Mouse (Mus musculus): ENCODE results near the gene Hipk1.

The Hipk1 gene

GRCm38 (mm10) chr3:103745001-103745770, 46.2 kb downstream of the Hipk1 start:
- DNase-seq (ENCODE audit: low read depth) = peak; percentile 10

DNA sequence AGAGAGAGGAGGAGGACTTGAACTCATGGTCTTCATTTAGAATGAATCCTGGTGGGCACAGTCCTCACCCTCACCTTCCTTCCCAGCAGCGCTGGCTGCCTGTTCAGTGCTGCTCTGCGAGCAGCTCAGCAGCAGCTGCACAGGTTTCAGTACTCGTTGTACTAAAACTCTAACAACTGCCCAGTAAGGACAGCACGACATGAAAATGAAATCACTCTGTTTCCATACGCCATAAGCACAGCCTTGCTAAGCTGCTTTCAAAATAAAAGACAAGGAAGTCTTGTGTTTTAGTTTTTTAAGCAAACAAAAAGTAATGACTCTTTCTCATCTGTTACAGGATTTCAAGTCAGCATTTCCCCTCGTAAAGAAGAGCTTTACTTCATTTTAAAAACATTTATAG, 48.2 kb downstream of the Hipk1 start:
- no peak for DNase-seq (ENCODE audit: low read depth)

GRCm38 (mm10) chr3:103740342-103740741, 51.0 kb downstream of the Hipk1 start:
- no peak for DNase-seq (ENCODE audit: low read depth)

DNA sequence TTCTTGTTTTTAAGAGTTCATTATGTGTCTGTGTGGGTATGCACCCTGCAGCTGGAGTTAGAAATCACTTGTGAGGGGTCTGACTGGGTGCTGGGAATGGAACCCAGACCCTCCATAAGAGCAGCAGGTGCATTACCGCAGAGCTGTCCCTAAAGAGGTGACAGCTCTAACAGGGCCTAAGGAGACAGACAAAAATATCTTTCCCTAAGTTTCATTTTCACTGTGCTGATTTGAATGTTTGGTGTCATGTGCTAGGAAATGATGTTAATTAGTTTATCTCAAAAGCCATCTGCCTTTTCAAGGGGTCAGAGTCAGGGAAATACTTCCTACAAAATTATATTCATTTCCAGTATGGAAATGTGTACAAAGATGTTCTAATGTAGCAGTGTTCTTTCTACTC, 52.0 kb downstream of the Hipk1 start, which contains the start of gene Gm10964:
Gm10964 (plus strand) TSS at position 38 of the 400 bp plus-strand sequence.
- DNase-seq (ENCODE audit: low read depth) = no peak

- peak; percentile 76 for DNase-seq (ENCODE audit: low read depth)
Observed at GRCm38 (mm10) chr3:103737778-103738571, 53.4 kb downstream of the Hipk1 start, which contains the start of gene Olfml3. Gene Olfml3 (minus strand): TSS chr3:103738001.

- no peak for DNase-seq (ENCODE audit: low read depth)
Observed at GRCm38 (mm10) chr3:103737061-103737754, 54.2 kb downstream of the Hipk1 start.

GRCm38 (mm10) chr3:103735776-103736600, 55.4 kb downstream of the Hipk1 start:
- no peak for DNase-seq (ENCODE audit: low read depth)

GRCm38 (mm10) chr3:103734696-103735519, 56.5 kb downstream of the Hipk1 start:
- no peak for DNase-seq (ENCODE audit: low read depth)

GRCm38 (mm10) chr3:103733799-103734695, 57.3 kb downstream of the Hipk1 start:
- no peak for DNase-seq (ENCODE audit: low read depth)

- DNase-seq (ENCODE audit: low read depth) = no peak
Observed at GRCm38 (mm10) chr3:103733176-103733575, 58.2 kb downstream of the Hipk1 start.

- no peak for DNase-seq (ENCODE audit: low read depth)
Observed at GRCm38 (mm10) chr3:103732116-103732515, 59.2 kb downstream of the Hipk1 start.

DNA sequence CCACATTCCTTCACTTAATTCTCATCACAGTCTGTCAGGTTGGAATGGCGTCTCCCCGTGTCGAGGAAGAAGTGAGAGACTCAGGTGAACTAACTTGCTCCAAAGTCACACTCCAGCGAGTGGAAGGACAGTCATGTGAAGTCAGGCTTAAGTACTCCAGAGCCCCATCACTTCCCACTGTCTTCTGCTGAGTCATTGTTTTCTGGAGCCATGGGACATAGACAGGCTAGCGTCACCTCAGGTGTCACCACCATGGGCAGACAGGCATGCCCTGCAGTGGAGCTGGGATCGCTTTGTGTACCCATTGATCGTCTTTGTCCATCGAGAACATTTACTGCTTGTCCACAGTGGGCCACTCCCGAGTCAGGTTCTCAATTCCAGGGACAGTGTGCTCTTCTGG, 61.5 kb downstream of the Hipk1 start:
- DNase-seq (ENCODE audit: low read depth) = no peak

- DNase-seq (ENCODE audit: low read depth) = no peak
Observed at GRCm38 (mm10) chr3:103727813-103728326, 63.5 kb downstream of the Hipk1 start.

- no peak for DNase-seq (ENCODE audit: low read depth)
Observed at GRCm38 (mm10) chr3:103726642-103727041, 64.7 kb downstream of the Hipk1 start.

- DNase-seq (ENCODE audit: low read depth) = no peak
Observed at GRCm38 (mm10) chr3:103724137-103724536, 67.2 kb downstream of the Hipk1 start.

- DNase-seq (ENCODE audit: low read depth) = no peak
Observed at GRCm38 (mm10) chr3:103718728-103719127, 72.6 kb downstream of the Hipk1 start.

DNA sequence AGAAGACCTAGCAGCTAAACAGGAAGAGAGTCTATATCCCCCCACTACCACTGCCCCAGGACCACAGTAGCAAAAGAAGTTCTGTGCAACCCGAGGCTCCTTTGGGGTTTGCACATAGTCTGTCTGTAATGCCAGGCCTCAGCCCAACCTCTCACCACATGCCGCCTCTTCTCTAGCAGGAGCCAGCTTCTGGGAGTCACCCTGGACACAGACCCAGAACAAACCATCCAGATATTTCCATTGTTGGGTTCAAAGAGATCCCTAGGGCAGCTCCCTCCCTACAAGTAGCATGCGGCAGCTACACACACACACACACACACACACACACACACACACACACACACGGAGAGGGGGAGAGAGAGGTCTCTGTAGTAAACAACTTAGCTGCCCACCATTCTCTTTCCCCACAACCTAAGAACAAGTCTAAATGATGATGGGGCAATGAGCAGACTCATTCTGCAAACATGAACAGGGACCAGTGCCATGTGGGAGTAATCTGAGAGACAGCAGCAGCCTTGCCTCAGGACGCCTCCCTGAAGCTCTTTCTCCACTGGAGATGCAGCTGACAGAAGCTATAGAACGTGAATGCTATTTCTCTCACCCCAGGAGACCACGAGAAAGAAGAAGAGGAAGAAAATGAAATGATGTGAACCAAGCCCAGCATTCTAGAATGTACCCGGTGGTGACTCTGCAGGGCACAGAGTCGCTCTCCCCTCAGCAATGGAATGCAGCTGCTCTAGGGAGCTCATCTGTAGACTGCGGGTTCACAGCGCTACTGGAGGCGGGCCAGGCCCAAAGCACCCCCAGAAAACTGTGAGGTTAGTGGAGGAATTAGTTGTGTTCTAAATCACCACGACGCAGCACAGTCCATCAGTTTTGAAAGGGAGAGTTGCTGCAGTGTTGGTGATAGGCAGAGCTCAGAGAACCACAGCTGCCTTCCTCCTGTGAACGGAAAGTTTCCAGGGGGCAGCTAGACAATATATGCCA, 74.3 kb downstream of the Hipk1 start:
- no peak for DNase-seq (ENCODE audit: low read depth)
